Mouse (Mus musculus) inflammation-experienced regulatory T-cells, adult 16 weeks (primary cell): ENCODE results near the gene Vmn1r31. TPM values are rescaled to one million over a fixed set of nuclear protein-coding genes. Genes with fewer than 3 reads are reported as not detected.

ENCODE experiments used
- polyA plus RNA-seq: library from polyadenylated mRNA; unstranded; fragments of 100-300 nt; shearing (Covaris generic); gene quantifications from one replicate; pipeline ENCODE4 v1.2.1, GENCODE M21; 2017

Gene Vmn1r31
- polyA plus RNA-seq: not detected

GRCm38 (mm10) chr6:58475230-58475629, at the start of gene Vmn1r31:
Gene Vmn1r31, minus strand, starts transcription at chr6:58475330.

GRCm38 (mm10) chr6:58443285-58443684, 31.8 kb downstream of the Vmn1r31 start, which contains the start of gene Vmn1r30:
Gene Vmn1r30, minus strand, starts transcription at chr6:58443385.

Other genes with a start within 250 kb of the Vmn1r31 start
- gene Vmn1r28, start 213.3 kb downstream of the Vmn1r31 start, polyA plus RNA-seq: not detected
- not detected for gene Vmn1r29, start 173.8 kb downstream of the Vmn1r31 start, polyA plus RNA-seq
- not detected for gene Vmn1r30, start 31.9 kb downstream of the Vmn1r31 start, polyA plus RNA-seq
- gene Abcg2, start 109.2 kb upstream of the Vmn1r31 start, polyA plus RNA-seq: 35.7 TPM